Mouse (Mus musculus) neutrophil, adult 59 days (primary cell): ENCODE results near the gene Zfp551. TPM values are rescaled to one million over a fixed set of nuclear protein-coding genes. Genes with fewer than 3 reads are reported as not detected.

Source experiments
- total RNA-seq, 2 experiments: library from RNA; stranded (reverse); gene quantifications; 1 replicate in 1 of 2; 2 replicates in 1 of 2; pipeline ENCODE4 v1.2.4; 2023

Gene Zfp551
- under 1 TPM in 1 of 2 experiments, not detected in 1; 0.60 TPM for total RNA-seq

DNA sequence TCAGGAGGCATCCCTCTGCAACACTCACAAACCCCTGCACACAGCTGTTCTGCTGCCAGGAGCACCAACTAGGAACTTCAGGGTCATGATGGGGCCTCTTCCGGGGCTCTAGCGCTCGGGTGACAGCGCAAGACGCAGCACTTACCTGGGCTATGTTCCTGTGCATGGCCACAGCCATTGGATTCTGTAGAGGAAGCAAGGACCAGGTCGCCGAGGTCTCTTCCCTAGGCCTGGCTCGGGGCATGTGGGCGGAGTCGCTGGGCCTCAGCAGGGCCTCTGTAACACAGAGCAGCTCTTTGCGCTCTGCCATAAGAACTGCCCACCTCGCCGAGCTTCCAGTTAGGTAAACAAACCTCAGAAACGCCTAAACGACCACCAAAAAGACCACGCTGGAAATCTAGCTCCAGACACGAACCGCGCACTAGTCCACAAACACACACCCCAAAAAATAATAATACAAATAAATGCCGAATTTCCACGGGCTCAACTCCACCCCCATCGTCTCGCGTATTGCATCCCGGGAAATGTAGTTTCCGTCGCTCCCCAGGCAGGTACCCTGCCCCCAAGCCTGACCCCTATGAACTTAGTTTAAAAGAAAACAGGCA, at the start of gene Zfp551:
Gene Zfp551 (minus strand): TSS at position 507 of the 605 bp plus-strand sequence.

DNA sequence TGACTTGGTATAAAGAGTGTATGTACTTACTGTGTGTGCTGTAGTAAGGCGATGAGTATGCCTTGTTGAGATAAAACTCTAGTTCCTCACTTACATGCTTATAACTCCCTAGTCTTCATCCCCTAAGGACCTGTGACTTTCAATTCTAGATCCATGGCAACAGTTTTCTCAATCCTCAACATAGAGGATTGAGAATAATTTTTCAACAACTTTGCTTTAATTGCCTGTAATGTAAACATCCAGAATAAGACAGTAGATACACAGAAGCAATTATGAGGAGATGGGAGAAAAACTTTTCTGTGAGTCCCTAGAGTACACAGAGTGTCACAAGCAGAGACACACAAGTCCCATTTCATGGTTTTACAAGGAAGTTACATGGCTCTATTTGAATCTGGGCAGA, 53.4 kb downstream of the Zfp551 start, which contains the start of gene Vmn1r84:
Gene Vmn1r84 (minus strand): TSS at position 101 of the 400 bp plus-strand sequence.

Other genes with a start within 250 kb of the Zfp551 start
- gene Vmn1r80, start 233.5 kb downstream of the Zfp551 start, total RNA-seq = not detected
- under 1 TPM in 1 of 2 experiments, not detected in 1; 0.02 TPM for gene Vmn1r81, start 154.5 kb downstream of the Zfp551 start, total RNA-seq
- not detected for gene Vmn1r82, start 122.3 kb downstream of the Zfp551 start, total RNA-seq
- under 1 TPM; 0.24 to 0.26 TPM for gene Vmn1r83, start 93.3 kb downstream of the Zfp551 start, total RNA-seq
- not detected for gene Vmn1r84, start 53.5 kb downstream of the Zfp551 start, total RNA-seq
- 1 to 10 TPM; 2.1 to 2.8 TPM for gene Zfp606, start 55.5 kb upstream of the Zfp551 start, total RNA-seq
- not detected for gene 2900092C05Rik, start 89.8 kb upstream of the Zfp551 start, total RNA-seq
- gene Vmn2r53, start 186.0 kb upstream of the Zfp551 start, total RNA-seq = under 1 TPM; 0.02 to 0.04 TPM
- gene Vmn2r54, start 217.6 kb upstream of the Zfp551 start, total RNA-seq = not detected